Mouse (Mus musculus) liver, embryonic 16.5 days (tissue): ENCODE results near the gene Dennd1b. TPM values are rescaled to one million over a fixed set of nuclear protein-coding genes. Genes with fewer than 3 reads are reported as not detected.

Experiments
- ATAC-seq: fragments of 200-750 bp; cut with Nextera tagmentation; 2 replicates; pipeline ENCODE4 v1.8.0; 2017; ENCODE audit warnings: low read depth, mild to moderate bottlenecking, moderate number of reproducible peaks, moderate library complexity
- H3K27ac ChIP-seq: fragments of 300-500 bp; sonication (generic); 2 replicates; pipeline ENCODE4 v1.5.1; 2014; ENCODE audit warnings: mild to moderate bottlenecking, low read length
- H3K27me3 ChIP-seq: fragments of 300-500 bp; sonication (generic); 2 replicates; pipeline ENCODE4 v1.6.1; 2014; ENCODE audit warnings: low read depth, low read length, mixed read lengths; ENCODE audit not compliant: control insufficient read depth, insufficient read depth
- H3K36me3 ChIP-seq: fragments of 300-500 bp; sonication (generic); 2 replicates; pipeline ENCODE4 v1.6.1; 2014; ENCODE audit warnings: mild to moderate bottlenecking; ENCODE audit not compliant: control insufficient read depth, insufficient read depth
- H3K4me1 ChIP-seq: fragments of 300-500 bp; sonication (generic); 2 replicates; pipeline ENCODE4 v1.6.1; 2014; ENCODE audit warnings: low read depth, low read length, mixed read lengths; ENCODE audit not compliant: control insufficient read depth
- H3K4me2 ChIP-seq: fragments of 300-500 bp; sonication (generic); 2 replicates; pipeline ENCODE4 v1.6.1; 2014; ENCODE audit warnings: low read depth, low read length, mixed read lengths
- H3K4me3 ChIP-seq: fragments of 300-500 bp; sonication (generic); 2 replicates; pipeline ENCODE4 v1.5.1; 2014; ENCODE audit warnings: low read depth, mild to moderate bottlenecking, low read length
- H3K9ac ChIP-seq: fragments of 300-500 bp; sonication (generic); 2 replicates; pipeline ENCODE4 v1.6.1; 2014; ENCODE audit warnings: low read depth, low read length
- H3K9me3 ChIP-seq: fragments of 300-500 bp; sonication (generic); replicated peaks from 2 replicates; pipeline ENCODE4 v1.6.1; 2016; ENCODE audit warnings: low read length; ENCODE audit not compliant: control insufficient read depth
- WGBS: fragments of 180-500 bp; shearing (Covaris S2); extraction: QIAGEN DNeasy Blood & Tissue Kit; methylation state at CpG from one replicate; pipeline ENCODE4 v1.1.7; 2014; ENCODE audit not compliant: insufficient replicate concordance; 5-methylcytosine and 5-hydroxymethylcytosine counted together
- polyA plus RNA-seq: library from polyadenylated mRNA; unstranded; fragments of >200 nt; fragmentation: Nextera tagmentation; extraction: Ambion mirVana; gene quantifications from 2 replicates; pipeline ENCODE4 v1.2.1, GENCODE M21; 2015

Gene Dennd1b
- polyA plus RNA-seq, 1 experiment from 2014 or later = 1.8 TPM

DNA sequence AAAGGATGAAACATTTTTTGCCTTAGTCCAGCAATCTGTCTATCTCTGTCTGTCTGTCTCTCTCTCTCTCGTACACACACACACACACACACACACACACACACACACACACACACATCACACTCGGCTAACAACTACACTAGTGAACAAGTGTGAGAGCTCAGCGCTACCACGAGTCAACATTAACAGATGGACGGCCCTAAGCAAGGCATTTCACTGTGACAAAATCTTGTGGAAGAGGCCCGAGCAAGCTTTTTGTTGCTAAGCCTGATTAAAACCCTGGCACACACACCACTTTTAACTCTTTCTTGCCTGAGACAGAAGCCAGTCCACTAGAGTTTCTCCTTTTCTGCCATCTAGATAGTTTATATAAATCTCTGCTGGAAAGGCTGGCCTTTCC, 190.3 kb downstream of the Dennd1b start:
- no peak overlapping the region for H3K4me2 ChIP-seq
- H3K9ac ChIP-seq = no peak overlapping the region
- WGBS = 54% methylated on average over 6 of the region's 6 CpGs
- no peak overlapping the region for H3K4me3 ChIP-seq
- no peaks in the 10 kb centered on the region for H3K27me3 ChIP-seq
- H3K27ac ChIP-seq = no peak overlapping the region
- no peaks in the 10 kb centered on the region for H3K36me3 ChIP-seq
- no peaks in the 10 kb centered on the region for H3K4me1 ChIP-seq
- no peaks in the 10 kb centered on the region for H3K9me3 ChIP-seq
- no peak for ATAC-seq

DNA sequence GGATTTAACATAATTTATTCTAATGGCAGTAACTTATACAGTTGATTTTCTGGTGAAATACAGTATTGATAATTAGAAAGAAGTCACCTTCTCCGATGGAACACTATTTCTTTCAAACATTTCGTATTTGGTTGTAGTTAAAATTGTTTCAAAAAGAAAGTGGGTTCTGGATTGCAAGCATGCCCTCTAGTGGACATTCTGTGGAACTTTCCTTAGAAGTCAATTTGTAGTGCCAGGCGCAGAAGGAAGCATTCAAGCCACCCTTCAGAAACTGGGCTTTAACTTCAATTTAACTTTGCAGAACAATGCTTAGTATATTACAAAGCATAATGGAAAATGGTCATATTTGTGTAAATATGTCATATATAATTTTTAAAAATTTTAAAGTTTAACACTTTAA, 193.2 kb downstream of the Dennd1b start:
- 20% methylated on average over 3 of the region's 3 CpGs for WGBS
- no peak overlapping the region for H3K27ac ChIP-seq
- H3K4me2 ChIP-seq = no peak overlapping the region
- H3K9ac ChIP-seq = no peak overlapping the region
- no peak for ATAC-seq
- no peaks in the 10 kb centered on the region for H3K4me1 ChIP-seq
- no peaks in the 10 kb centered on the region for H3K36me3 ChIP-seq
- H3K9me3 ChIP-seq = no peaks in the 10 kb centered on the region
- no peak overlapping the region for H3K4me3 ChIP-seq
- H3K27me3 ChIP-seq = no peaks in the 10 kb centered on the region

- H3K27ac ChIP-seq = no peak overlapping the region
- no peaks in the 10 kb centered on the region for H3K4me1 ChIP-seq
- WGBS = 42% methylated on average over 3 of the region's 3 CpGs
- no peaks in the 10 kb centered on the region for H3K36me3 ChIP-seq
- H3K27me3 ChIP-seq = no peaks in the 10 kb centered on the region
- no peak for ATAC-seq
- H3K4me3 ChIP-seq = no peak overlapping the region
- H3K4me2 ChIP-seq = no peak overlapping the region
- H3K9ac ChIP-seq = no peak overlapping the region
- H3K9me3 ChIP-seq = no peaks in the 10 kb centered on the region
These were observed 198.4 kb downstream of the Dennd1b start for GRCm38 (mm10) chr1:139161619-139162018.

DNA sequence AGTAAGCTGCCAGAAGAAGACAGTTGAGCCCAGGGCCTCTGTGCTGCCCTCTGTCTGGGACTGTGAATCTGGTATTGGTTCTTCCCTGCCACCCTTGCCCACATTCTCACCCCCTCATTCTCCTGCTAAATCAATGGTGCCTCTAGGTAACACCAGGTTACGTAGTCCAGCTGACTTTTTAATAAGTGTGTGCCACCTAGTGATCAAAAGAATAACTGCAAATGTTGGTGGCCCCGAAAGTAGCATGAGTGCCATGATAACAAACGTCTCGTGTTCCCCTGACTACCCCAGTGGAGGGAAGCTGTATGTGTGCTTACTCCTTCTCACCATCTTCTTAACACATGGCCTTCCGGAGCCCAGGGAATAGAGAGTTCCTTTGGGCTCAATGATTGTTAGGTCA, 199.6 kb downstream of the Dennd1b start:
- 28% methylated on average over 5 of the region's 5 CpGs for WGBS
- H3K27ac ChIP-seq = no peak overlapping the region
- H3K4me2 ChIP-seq = no peak overlapping the region
- no peaks in the 10 kb centered on the region for H3K36me3 ChIP-seq
- H3K9me3 ChIP-seq = no peaks in the 10 kb centered on the region
- ATAC-seq = no peak
- H3K4me1 ChIP-seq = no peaks in the 10 kb centered on the region
- no peak overlapping the region for H3K9ac ChIP-seq
- H3K27me3 ChIP-seq = no peaks in the 10 kb centered on the region
- no peak overlapping the region for H3K4me3 ChIP-seq

DNA sequence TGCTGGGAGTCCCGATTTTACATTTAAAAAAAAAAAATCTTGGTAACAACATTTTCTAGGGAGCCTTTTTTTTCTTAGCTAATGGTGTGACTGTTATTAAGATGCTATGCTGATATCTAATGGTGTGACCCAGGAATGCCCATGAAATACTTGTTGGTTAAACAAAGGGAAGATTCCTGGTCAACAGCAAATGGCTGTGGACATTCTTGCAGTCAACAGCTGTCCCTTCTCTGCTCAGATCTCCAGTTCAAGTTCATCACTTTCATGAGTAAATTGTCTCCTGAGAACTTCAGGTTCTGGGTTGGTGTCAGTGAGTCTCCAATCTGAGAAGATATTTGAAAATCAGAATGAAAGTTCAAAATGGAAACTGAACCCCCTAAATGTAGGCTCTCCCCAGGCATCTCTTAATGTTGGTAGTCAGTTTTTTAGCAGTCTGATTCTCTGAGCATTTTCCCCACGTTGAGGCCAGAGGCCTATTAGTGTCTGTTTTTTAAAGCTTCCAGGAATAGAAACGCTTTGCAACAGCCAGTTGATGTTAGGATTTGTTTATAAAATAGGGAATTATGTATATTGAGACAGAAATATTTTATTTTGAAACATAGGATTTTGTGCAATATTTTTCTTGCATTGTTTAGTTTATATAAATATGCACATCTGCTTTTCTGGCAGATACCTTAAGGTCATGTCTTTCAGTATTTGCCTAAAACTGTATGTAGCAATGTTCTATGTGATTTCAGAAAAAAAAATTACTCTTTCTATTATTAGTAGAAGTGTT, 211.0 kb downstream of the Dennd1b start:
- Histone ChIP-seq H3K4me1 (no peaks in the 10 kb centered on the region), H3K9ac (no peak overlapping the region), H3K4me2 (no peak overlapping the region), H3K4me3 (no peak overlapping the region), H3K27me3 (no peaks in the 10 kb centered on the region), H3K9me3 (no peaks in the 10 kb centered on the region), H3K36me3 (no peaks in the 10 kb centered on the region), H3K27ac (no peak overlapping the region)
- WGBS = 70% methylated on average over 3 of the region's 3 CpGs
- ATAC-seq = no peak

GRCm38 (mm10) chr1:139179707-139180106, 216.5 kb downstream of the Dennd1b start:
- ATAC-seq = no peak
- Histone ChIP-seq H3K4me1 (no peaks in the 10 kb centered on the region), H3K9me3 (no peaks in the 10 kb centered on the region), H3K4me2 (no peak overlapping the region), H3K27ac (no peak overlapping the region), H3K4me3 (no peak overlapping the region), H3K27me3 (no peaks in the 10 kb centered on the region), H3K9ac (no peak overlapping the region), H3K36me3 (no peaks in the 10 kb centered on the region)
- 70% methylated on average over 1 of the region's 1 CpGs for WGBS

GRCm38 (mm10) chr1:139180481-139181149, 217.4 kb downstream of the Dennd1b start:
- no peaks in the 10 kb centered on the region for H3K9me3 ChIP-seq
- 48% methylated on average over 6 of the region's 6 CpGs for WGBS

GRCm38 (mm10) chr1:139192635-139193034, 229.4 kb downstream of the Dennd1b start:
- WGBS = 60% methylated on average over 3 of the region's 3 CpGs

More at GRCm38 (mm10) chr1:139180481-139181149, 217.4 kb downstream of the Dennd1b start:
- no peak overlapping the region for H3K4me2 ChIP-seq
- H3K27me3 ChIP-seq = no peaks in the 10 kb centered on the region
- H3K36me3 ChIP-seq = no peaks in the 10 kb centered on the region
- H3K27ac ChIP-seq = no peak overlapping the region
- no peak overlapping the region for H3K4me3 ChIP-seq
- no peak for ATAC-seq
- H3K4me1 ChIP-seq = no peaks in the 10 kb centered on the region
- H3K9ac ChIP-seq = no peak overlapping the region

GRCm38 (mm10) chr1:139194011-139194410, 230.8 kb downstream of the Dennd1b start:
- Histone ChIP-seq H3K4me3 (no peak overlapping the region), H3K36me3 (no peaks in the 10 kb centered on the region), H3K9ac (no peak overlapping the region), H3K27ac (no peak overlapping the region), H3K27me3 (no peaks in the 10 kb centered on the region), H3K4me1 (no peaks in the 10 kb centered on the region), H3K9me3 (no peaks in the 10 kb centered on the region), H3K4me2 (no peak overlapping the region)
- WGBS = 56% methylated on average over 2 of the region's 2 CpGs
- no peak for ATAC-seq

More at GRCm38 (mm10) chr1:139192635-139193034, 229.4 kb downstream of the Dennd1b start:
- H3K27me3 ChIP-seq = no peaks in the 10 kb centered on the region
- H3K9ac ChIP-seq = no peak overlapping the region
- H3K36me3 ChIP-seq = no peaks in the 10 kb centered on the region
- no peaks in the 10 kb centered on the region for H3K4me1 ChIP-seq
- no peak overlapping the region for H3K4me2 ChIP-seq
- no peak overlapping the region for H3K27ac ChIP-seq
- H3K9me3 ChIP-seq = no peaks in the 10 kb centered on the region
- H3K4me3 ChIP-seq = no peak overlapping the region
- ATAC-seq = no peak
